Mouse (Mus musculus) hematopoietic stem cell, adult 5-6 weeks (primary cell): ENCODE results near the gene 0610012G03Rik. TPM values are rescaled to one million over a fixed set of nuclear protein-coding genes. Genes with fewer than 3 reads are reported as not detected.

Experiments
- ATAC-seq, 2 experiments: fragments of 125-278 bp in 1 of 2; replicated peaks in 1 of 2; 2 replicates each; pipeline ENCODE4 v1.8.0; 2016 to 2017; ENCODE audit warnings: inconsistent platforms in 2 of 2, mild to moderate bottlenecking in 2 of 2, moderate number of reproducible peaks in 2 of 2, low read depth in 1 of 2, moderate TSS enrichment in 1 of 2; ENCODE audit not compliant: low FRiP score in 2 of 2, poor library complexity in 2 of 2, severe bottlenecking in 2 of 2, insufficient read depth in 1 of 2, low TSS enrichment in 1 of 2
- total RNA-seq: library from RNA; stranded (forward); fragments of 172-1452, 232-1000 nt; gene quantifications from 2 replicates; pipeline ENCODE4 v1.2.3, GENCODE M21; 2017

The 0610012G03Rik gene
- total RNA-seq, 1 experiment from 2014 or later, result 9.6 TPM

GRCm38 (mm10) chr16:31935091-31935979, 13.0 kb downstream of the 0610012G03Rik start:
- peak; percentile 46 to 49; a peak in 3 of 4 replicates for ATAC-seq

DNA sequence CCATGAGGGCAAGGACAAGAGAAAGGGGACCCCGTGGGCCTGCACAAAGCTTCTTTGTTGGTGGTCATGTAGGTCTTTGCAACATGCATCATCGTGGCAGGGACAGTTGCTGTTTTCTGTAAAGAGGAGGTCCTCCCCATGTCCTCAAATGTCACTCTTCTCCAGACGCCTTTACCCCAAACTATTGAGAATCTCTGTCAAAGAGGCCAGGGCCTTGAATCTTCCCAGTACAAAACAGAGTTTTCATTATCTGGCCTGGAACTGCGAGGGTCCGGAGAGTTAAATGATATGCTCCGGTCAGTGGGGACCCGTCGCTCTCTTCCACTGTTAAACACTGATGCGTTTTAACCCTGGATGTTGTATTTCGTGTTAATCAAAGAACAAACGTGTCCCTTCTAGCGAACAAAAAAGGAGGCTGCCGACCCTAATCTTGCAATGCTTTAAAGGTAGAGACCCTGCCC, 13.7 kb downstream of the 0610012G03Rik start:
- ATAC-seq, result no peak

DNA sequence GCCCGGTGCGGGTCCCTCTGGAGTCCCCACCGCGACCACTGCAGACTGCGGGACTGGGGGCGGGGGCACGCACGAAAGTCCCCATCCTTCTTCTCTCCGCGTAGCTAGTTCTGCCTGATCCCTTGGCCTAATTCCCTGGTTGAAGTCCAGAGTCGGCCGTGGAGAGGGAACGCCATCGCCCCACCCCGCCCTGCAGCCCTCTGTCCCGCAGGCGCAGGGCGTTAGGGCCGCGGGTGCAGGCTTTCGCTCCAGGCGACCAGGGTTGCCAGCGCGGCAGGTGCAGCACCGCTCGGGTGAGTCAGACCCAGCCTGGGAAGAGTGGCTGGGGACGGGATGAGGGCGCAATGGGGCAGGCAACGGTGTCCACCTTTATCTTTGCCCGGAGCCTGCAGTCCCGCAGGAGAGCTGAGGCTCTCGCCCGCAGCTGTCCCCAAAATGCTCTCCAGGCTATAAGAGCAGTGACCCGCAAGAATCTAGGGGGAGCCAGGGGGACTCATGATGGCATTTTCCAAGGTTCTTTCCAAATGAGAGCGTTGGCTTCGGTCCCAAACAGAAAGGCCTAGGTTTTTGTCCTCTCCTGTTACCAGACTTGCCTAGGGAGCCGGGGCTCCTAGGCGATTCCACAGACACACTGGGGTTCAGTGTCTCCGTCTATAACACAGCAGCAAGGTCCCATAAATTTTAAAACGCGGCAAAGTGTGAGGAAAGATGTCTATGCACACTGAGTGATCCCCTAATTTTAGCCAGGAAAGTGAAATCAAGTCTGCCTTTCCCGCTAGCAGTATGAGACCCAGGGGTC, 14.3 kb downstream of the 0610012G03Rik start, which contains the start of gene Pigz:
Gene Pigz (plus strand): TSS at position 101 of the 799 bp plus-strand sequence.
- 0 out of 4 replicates have a peak, but pooled peaks of 1 of the 2 experiments have one; percentile 3 for ATAC-seq

DNA sequence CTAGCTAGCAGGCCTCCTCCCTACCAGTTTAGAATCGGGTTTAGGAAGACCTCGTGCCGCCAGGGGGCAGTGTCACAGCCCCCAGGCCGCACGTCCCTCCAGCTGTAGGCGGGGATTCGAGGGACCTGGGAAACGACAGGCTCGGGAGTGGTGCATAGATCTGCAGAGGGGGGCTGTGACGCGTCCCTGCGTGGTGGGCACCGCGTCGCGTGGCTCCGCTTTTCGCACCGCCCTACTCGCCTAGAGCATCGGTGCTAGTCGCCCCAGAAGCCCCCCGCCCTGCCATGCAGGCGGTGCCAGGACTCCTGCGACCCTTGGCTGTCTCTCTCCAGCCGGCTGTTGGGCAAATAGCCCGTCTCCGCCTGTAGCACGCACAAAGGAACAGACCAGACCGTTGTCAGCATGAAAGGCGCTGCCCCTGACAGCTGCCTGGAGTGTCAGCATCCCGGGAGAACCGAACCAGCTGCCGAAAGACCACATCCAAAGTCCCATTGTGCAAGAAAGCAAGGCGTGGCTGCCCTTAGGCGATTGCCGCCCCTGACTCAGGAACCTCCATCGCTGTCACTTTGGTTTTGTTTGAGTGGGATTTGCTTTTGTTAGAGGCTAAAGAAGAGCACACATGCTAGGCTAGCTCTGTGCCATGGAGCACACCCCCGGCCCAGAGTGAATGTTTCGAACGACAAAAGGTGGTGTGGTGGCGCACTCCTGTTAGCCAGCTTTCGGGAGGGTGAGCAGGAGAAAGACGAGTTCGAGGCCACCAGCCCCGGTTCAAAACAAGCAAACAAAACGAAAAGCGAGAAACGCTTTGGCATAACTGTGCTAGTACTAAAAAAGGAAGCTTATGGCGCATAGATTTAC, 15.2 kb downstream of the 0610012G03Rik start:
- peak; percentile 83 to 84 for ATAC-seq

DNA sequence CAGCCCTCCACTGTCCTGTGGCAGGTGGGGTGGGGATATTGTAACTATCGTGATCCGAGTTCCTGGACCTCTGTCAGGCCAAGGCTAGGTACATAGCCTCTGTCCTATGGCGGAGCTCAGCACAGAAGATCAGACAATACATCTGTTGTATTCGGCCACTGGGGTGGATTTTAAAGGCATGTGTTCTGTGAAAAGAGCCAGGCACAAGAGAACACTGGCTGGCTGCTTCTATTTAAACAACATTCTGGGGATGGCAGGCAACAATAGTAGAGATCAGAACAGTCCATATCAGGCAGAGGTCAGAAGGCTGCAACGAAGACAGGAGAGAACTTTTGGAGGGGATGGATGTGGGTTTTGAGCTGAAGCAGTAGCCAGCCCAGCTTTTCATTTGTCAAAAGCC, 16.0 kb downstream of the 0610012G03Rik start:
- ATAC-seq, result no peak

GRCm38 (mm10) chr16:31931330-31931729, 17.0 kb downstream of the 0610012G03Rik start:
- ATAC-seq, result no peak

- no peak for ATAC-seq
Measured at GRCm38 (mm10) chr16:31927412-31927811, 20.9 kb downstream of the 0610012G03Rik start.

DNA sequence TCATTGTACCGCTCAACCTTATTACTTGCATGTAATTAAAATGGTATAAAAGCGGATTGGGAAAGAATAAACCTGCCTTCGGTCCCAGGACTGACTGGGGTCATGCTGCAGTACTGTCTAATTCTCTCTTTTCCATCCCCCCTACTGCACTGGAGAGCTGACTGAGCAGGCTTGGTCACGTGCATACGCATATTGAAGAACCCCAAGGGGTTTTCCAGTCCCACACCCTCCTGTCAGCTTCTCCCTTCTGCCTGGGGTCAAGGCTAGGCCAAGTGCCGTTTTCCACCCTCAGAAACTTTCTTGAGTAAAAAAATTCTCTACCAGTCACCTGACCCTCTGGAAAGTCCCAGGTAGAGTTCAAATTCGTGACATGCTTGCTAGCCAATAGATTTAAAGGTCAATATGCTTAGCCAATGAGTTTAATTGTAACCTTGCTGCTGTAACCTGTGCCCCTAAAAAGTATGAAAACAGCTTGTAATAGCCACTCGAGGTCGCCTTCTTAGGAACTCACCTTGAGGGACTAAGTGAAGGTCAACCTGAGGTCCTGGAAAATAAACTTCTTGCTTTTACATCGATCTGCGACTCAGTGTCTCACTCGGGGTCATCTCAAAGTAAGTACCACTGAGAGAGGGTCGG, 21.6 kb downstream of the 0610012G03Rik start:
- ATAC-seq, result no peak

- no peak for ATAC-seq
Measured at GRCm38 (mm10) chr16:31926091-31926490, 22.2 kb downstream of the 0610012G03Rik start.

GRCm38 (mm10) chr16:31924368-31924767, 23.9 kb downstream of the 0610012G03Rik start:
- ATAC-seq, result no peak

DNA sequence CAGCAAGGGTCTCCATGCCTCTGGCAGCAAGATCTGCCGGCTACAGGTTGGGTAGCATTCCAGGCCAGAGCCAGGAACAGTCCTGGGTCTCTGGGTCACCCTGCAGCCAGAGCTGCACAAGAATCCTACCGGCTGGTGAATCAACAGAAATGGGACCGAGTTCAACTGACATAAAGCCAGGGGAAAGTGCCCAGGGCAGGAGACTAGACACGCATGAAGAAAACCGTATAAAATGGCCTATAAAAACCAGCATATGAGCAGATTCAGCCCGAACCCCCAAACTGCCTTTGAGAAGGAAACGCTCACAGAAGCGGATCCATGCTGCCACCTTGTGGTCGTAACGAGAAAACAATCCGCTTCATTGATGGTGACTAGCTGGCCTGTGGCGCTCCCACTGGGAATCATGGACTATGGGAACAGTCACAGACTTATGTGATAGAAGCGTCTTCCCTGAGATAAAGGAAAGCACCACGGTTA, 30.0 kb downstream of the 0610012G03Rik start:
- peak; percentile 82 to 89 for ATAC-seq

- no peak for ATAC-seq
Measured at GRCm38 (mm10) chr16:31917776-31918175, 30.5 kb downstream of the 0610012G03Rik start.

- ATAC-seq, result no peak
Measured at GRCm38 (mm10) chr16:31910281-31910847, 37.9 kb downstream of the 0610012G03Rik start.

DNA sequence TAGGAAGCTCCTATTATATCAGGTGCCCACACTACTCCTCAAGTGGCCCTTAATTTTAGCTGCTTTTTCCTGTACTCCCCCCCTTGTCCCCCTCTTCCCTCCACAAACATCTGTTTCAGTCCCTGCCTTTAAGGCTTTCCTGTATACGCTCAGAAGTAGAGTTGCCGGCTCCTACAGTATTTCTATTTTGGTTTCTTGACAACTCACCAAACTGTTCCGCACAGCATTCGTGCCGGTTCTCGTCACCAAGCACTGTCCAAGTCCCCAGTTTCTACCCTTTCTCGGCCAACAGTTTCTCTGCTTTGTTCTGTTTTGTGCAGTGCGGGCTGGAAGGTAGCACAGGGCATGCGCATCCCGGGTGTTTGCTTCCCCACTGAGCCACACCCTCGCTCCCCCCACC, 39.3 kb downstream of the 0610012G03Rik start:
- no peak for ATAC-seq

DNA sequence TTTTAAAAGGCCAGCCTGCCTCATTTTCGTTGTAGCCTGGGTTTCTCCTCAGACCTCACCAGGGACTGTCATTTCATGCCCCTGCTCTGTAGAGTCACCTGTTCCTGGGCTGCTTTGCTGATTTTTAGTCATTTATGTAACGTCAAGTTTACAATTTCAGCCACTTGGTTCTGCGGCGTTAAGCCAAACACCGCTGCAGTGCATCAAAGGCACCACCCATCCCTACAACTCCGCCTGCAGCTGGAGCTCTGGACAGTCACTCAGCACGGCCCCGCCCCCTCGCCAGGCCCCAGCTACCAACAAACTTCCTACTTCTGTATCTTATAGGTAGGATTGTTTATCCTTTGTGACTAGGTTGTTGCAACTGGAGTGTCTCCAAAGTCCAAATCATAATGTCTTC, 41.4 kb downstream of the 0610012G03Rik start:
- ATAC-seq, result peak; percentile 65 to 85; a peak in 3 of 4 replicates
